Mouse (Mus musculus): Measurements from ENCODE around the gene Nav3.

The Nav3 gene

GRCm38 (mm10) chr10:109672896-109673295 lies 783.1 kb downstream of the Nav3 start:
- no peak for DNase-seq (ENCODE audit: low spot score in 2 of 2)

GRCm38 (mm10) chr10:109667453-109667852 lies 788.6 kb downstream of the Nav3 start:
- DNase-seq (ENCODE audit: low spot score in 2 of 2) = no peak

- peak; percentile 80 to 86 for DNase-seq (ENCODE audit: low spot score in 2 of 2)
Observed at GRCm38 (mm10) chr10:109664629-109665317, 791.2 kb downstream of the Nav3 start.

GRCm38 (mm10) chr10:109651516-109651915 lies 804.5 kb downstream of the Nav3 start:
- DNase-seq (ENCODE audit: low spot score in 2 of 2) = no peak

- DNase-seq (ENCODE audit: low spot score in 2 of 2) = no peak
Observed at GRCm38 (mm10) chr10:109643598-109643997, 812.4 kb downstream of the Nav3 start.

GRCm38 (mm10) chr10:109641806-109642205 lies 814.2 kb downstream of the Nav3 start:
- no peak for DNase-seq (ENCODE audit: low spot score in 2 of 2)

GRCm38 (mm10) chr10:109637702-109638101 lies 818.3 kb downstream of the Nav3 start:
- no peak for DNase-seq (ENCODE audit: low spot score in 2 of 2)

Data from frontal cortex, postnatal 25 days (tissue).